Mouse (Mus musculus) liver, embryonic 16.5 days (tissue): ENCODE results near the gene Add2. TPM values are rescaled to one million over a fixed set of nuclear protein-coding genes. Genes with fewer than 3 reads are reported as not detected.
A peak's percentile ranks its signal among the peaks of the same experiment; 100 is the strongest.

ENCODE experiments used
- ATAC-seq: fragments of 200-750 bp; cut with Nextera tagmentation; 2 replicates; pipeline ENCODE4 v1.8.0; 2017; ENCODE audit warnings: low read depth, mild to moderate bottlenecking, moderate number of reproducible peaks, moderate library complexity
- H3K27ac ChIP-seq: fragments of 300-500 bp; sonication (generic); 2 replicates; pipeline ENCODE4 v1.5.1; 2014; ENCODE audit warnings: mild to moderate bottlenecking, low read length
- H3K27me3 ChIP-seq: fragments of 300-500 bp; sonication (generic); 2 replicates; pipeline ENCODE4 v1.6.1; 2014; ENCODE audit warnings: low read depth, low read length, mixed read lengths; ENCODE audit not compliant: control insufficient read depth, insufficient read depth
- H3K36me3 ChIP-seq: fragments of 300-500 bp; sonication (generic); 2 replicates; pipeline ENCODE4 v1.6.1; 2014; ENCODE audit warnings: mild to moderate bottlenecking; ENCODE audit not compliant: control insufficient read depth, insufficient read depth
- H3K4me1 ChIP-seq: fragments of 300-500 bp; sonication (generic); 2 replicates; pipeline ENCODE4 v1.6.1; 2014; ENCODE audit warnings: low read depth, low read length, mixed read lengths; ENCODE audit not compliant: control insufficient read depth
- H3K4me2 ChIP-seq: fragments of 300-500 bp; sonication (generic); 2 replicates; pipeline ENCODE4 v1.6.1; 2014; ENCODE audit warnings: low read depth, low read length, mixed read lengths
- H3K4me3 ChIP-seq: fragments of 300-500 bp; sonication (generic); 2 replicates; pipeline ENCODE4 v1.5.1; 2014; ENCODE audit warnings: low read depth, mild to moderate bottlenecking, low read length
- H3K9ac ChIP-seq: fragments of 300-500 bp; sonication (generic); 2 replicates; pipeline ENCODE4 v1.6.1; 2014; ENCODE audit warnings: low read depth, low read length
- H3K9me3 ChIP-seq: fragments of 300-500 bp; sonication (generic); replicated peaks from 2 replicates; pipeline ENCODE4 v1.6.1; 2016; ENCODE audit warnings: low read length; ENCODE audit not compliant: control insufficient read depth
- WGBS: fragments of 180-500 bp; shearing (Covaris S2); extraction: QIAGEN DNeasy Blood & Tissue Kit; methylation state at CpG from one replicate; pipeline ENCODE4 v1.1.7; 2014; ENCODE audit not compliant: insufficient replicate concordance; 5-methylcytosine and 5-hydroxymethylcytosine counted together
- polyA plus RNA-seq: library from polyadenylated mRNA; unstranded; fragments of >200 nt; fragmentation: Nextera tagmentation; extraction: Ambion mirVana; gene quantifications from 2 replicates; pipeline ENCODE4 v1.2.1, GENCODE M21; 2015

The Add2 gene
- polyA plus RNA-seq, 1 experiment from 2014 or later, result 93.6 TPM

GRCm38 (mm10) chr6:86086851-86087571 is 58.5 kb downstream of the Add2 start:
- H3K36me3 ChIP-seq, result peaks cover 70% of the 10 kb centered on the region
- ATAC-seq, result no peak
- H3K4me3 ChIP-seq, result no peak overlapping the region
- peaks cover 4% of the 10 kb centered on the region; the same call in 1 of the 2 replicates for H3K4me1 ChIP-seq
- H3K27me3 ChIP-seq, result no peaks in the 10 kb centered on the region
- no peaks in the 10 kb centered on the region for H3K9me3 ChIP-seq
- H3K9ac ChIP-seq, result no peak overlapping the region
- WGBS, result 67% methylated on average over 9 of the region's 9 CpGs
- no peak overlapping the region for H3K4me2 ChIP-seq
- no peak overlapping the region for H3K27ac ChIP-seq

GRCm38 (mm10) chr6:86087813-86088212 is 59.3 kb downstream of the Add2 start:
- no peak for ATAC-seq
- Histone ChIP-seq H3K36me3 (peaks cover 74% of the 10 kb centered on the region), H3K9ac (no peak overlapping the region), H3K4me3 (no peak overlapping the region), H3K9me3 (no peaks in the 10 kb centered on the region), H3K27me3 (no peaks in the 10 kb centered on the region), H3K4me1 (peaks cover 4% of the 10 kb centered on the region; the same call in 1 of the 2 replicates), H3K27ac (no peak overlapping the region), H3K4me2 (no peak overlapping the region)
- 41% methylated on average over 3 of the region's 3 CpGs for WGBS

GRCm38 (mm10) chr6:86094202-86094838 is 65.8 kb downstream of the Add2 start:
- Histone ChIP-seq H3K27me3 (no peaks in the 10 kb centered on the region), H3K4me2 (no peak overlapping the region), H3K27ac (no peak overlapping the region), H3K4me3 (no peak overlapping the region), H3K9me3 (no peaks in the 10 kb centered on the region), H3K36me3 (peaks cover 66% of the 10 kb centered on the region), H3K4me1 (peaks cover 12% of the 10 kb centered on the region), H3K9ac (no peak overlapping the region)
- peak; percentile 27 for ATAC-seq
- WGBS, result 52% methylated on average over 9 of the region's 10 CpGs

- 40% methylated on average over 5 of the region's 5 CpGs for WGBS
Measured at GRCm38 (mm10) chr6:86095518-86095917, 67.0 kb downstream of the Add2 start.

GRCm38 (mm10) chr6:86096733-86097132 is 68.3 kb downstream of the Add2 start:
- Histone ChIP-seq H3K4me2 (no peak overlapping the region), H3K9ac (no peak overlapping the region), H3K27me3 (no peaks in the 10 kb centered on the region), H3K4me1 (peaks cover 9% of the 10 kb centered on the region), H3K27ac (no peak overlapping the region), H3K36me3 (peaks cover 74% of the 10 kb centered on the region), H3K4me3 (no peak overlapping the region), H3K9me3 (no peaks in the 10 kb centered on the region)
- WGBS, result 89% methylated on average over 10 of the region's 10 CpGs
- no peak for ATAC-seq

More at GRCm38 (mm10) chr6:86095518-86095917, 67.0 kb downstream of the Add2 start:
- Histone ChIP-seq H3K36me3 (peaks cover 72% of the 10 kb centered on the region), H3K9me3 (no peaks in the 10 kb centered on the region), H3K9ac (no peak overlapping the region), H3K4me2 (no peak overlapping the region), H3K27me3 (no peaks in the 10 kb centered on the region), H3K4me3 (no peak overlapping the region), H3K27ac (no peak overlapping the region), H3K4me1 (peaks cover 10% of the 10 kb centered on the region)
- no peak for ATAC-seq

- Histone ChIP-seq H3K9me3 (no peaks in the 10 kb centered on the region), H3K4me3 (no peak overlapping the region), H3K4me2 (no peak overlapping the region), H3K4me1 (peaks cover 9% of the 10 kb centered on the region), H3K27me3 (no peaks in the 10 kb centered on the region), H3K27ac (no peak overlapping the region), H3K9ac (no peak overlapping the region), H3K36me3 (peaks cover 74% of the 10 kb centered on the region)
- 68% methylated on average over 4 of the region's 4 CpGs for WGBS
- no peak for ATAC-seq
Measured at GRCm38 (mm10) chr6:86097155-86097554, 68.7 kb downstream of the Add2 start.

GRCm38 (mm10) chr6:86099003-86099402 is 70.5 kb downstream of the Add2 start:
- ATAC-seq, result no peak
- Histone ChIP-seq H3K9me3 (no peaks in the 10 kb centered on the region), H3K9ac (no peak overlapping the region), H3K4me1 (peaks cover 4% of the 10 kb centered on the region), H3K4me2 (no peak overlapping the region), H3K27me3 (no peaks in the 10 kb centered on the region), H3K27ac (no peak overlapping the region), H3K36me3 (peaks cover 75% of the 10 kb centered on the region), H3K4me3 (no peak overlapping the region)
- WGBS, result 73% methylated on average over 4 of the region's 4 CpGs

GRCm38 (mm10) chr6:86101451-86101850 is 73.0 kb downstream of the Add2 start:
- 81% methylated on average over 5 of the region's 5 CpGs for WGBS
- H3K4me1 ChIP-seq, result no peaks in the 10 kb centered on the region; the same call in 1 of the 2 replicates
- no peak overlapping the region for H3K4me2 ChIP-seq
- no peak overlapping the region for H3K27ac ChIP-seq
- no peak overlapping the region for H3K4me3 ChIP-seq
- H3K36me3 ChIP-seq, result peaks cover 92% of the 10 kb centered on the region
- no peak overlapping the region for H3K9ac ChIP-seq
- no peak for ATAC-seq
- H3K9me3 ChIP-seq, result no peaks in the 10 kb centered on the region
- H3K27me3 ChIP-seq, result no peaks in the 10 kb centered on the region

- 85% methylated on average over 5 of the region's 5 CpGs for WGBS
- Histone ChIP-seq H3K4me1 (peaks cover 5% of the 10 kb centered on the region), H3K27me3 (no peaks in the 10 kb centered on the region), H3K27ac (no peak overlapping the region), H3K36me3 (peaks cover 91% of the 10 kb centered on the region), H3K4me3 (no peak overlapping the region), H3K9ac (no peak overlapping the region), H3K9me3 (no peaks in the 10 kb centered on the region), H3K4me2 (no peak overlapping the region)
- ATAC-seq, result no peak
Measured at GRCm38 (mm10) chr6:86102874-86103273, 74.4 kb downstream of the Add2 start.
